Mouse (Mus musculus) neural tube, embryonic 10.5 days (tissue): Measurements from ENCODE around the gene Tead3.
A peak's percentile ranks its signal among the peaks of the same experiment; 100 is the strongest.
"Not testable (repeated sequence)": the region's sequence is repeated elsewhere in the genome, so short reads cannot be mapped to it uniquely, and the experiment has no call there.

Experiments
- DNase-seq: peaks from one replicate; pipeline ENCODE4 v3.0.0-alpha.2; 2017; ENCODE audit warnings: low spot score; ENCODE audit errors: extremely low spot score

Tead3 gene

DNA sequence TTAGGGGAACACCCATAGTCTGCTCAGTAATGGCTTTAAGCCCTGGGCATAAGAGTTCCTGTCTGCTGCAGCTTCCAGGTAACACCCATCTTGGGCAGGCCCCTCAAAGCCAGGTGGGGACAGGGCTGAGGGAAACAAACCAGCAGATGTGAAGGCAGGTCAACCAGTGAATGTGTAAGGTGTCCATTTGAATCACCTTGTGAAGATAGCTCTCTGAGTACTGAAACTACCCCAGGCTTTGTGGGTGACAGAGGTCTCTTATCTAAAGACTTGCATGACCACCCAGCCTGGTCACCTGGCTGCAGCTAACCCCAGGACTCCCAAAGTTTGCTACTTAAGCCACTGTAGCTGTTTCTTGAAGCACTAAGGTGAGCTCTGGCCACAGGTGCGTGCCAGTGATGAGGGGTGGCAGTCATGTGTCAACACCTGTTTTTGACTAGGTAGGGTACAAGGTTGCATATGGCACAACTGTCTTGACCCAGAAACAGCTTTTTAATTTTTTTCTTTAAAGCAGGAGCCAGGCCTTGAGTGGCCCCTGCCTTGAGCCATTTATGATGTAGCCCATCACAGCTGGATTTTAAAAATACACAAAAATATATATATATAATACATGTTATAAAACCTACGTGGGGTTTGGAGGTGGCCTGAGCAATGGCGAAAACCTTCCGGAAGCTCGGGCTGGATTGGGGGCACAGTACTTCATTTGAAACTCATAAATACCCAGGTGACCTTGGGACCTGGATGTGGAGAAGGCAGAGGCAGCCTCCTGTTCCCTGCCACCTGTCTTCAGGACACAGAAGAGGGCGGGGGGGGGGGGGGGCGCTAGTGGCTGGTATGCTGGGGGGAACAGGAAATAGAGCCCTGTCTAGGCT, 19.1 kb downstream of the Tead3 start:
- DNase-seq: no peak

DNA sequence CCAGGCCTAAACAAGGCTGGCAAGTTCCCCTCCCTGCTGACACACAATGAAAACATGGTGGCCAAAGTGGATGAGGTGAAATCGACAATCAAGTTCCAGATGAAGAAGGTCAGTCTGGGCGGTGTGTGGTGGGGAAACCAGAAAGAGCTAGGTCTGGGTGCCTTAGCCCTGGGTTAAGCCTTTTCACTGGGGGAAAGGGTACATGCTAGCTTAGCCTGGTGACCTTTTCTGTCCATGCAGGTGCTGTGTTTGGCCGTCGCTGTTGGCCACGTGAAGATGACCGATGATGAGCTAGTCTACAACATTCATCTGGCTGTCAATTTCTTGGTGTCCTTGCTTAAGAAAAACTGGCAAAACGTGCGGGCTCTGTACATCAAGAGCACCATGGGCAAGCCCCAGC, 20.0 kb downstream of the Tead3 start:
- DNase-seq: not testable (repeated sequence)

DNA sequence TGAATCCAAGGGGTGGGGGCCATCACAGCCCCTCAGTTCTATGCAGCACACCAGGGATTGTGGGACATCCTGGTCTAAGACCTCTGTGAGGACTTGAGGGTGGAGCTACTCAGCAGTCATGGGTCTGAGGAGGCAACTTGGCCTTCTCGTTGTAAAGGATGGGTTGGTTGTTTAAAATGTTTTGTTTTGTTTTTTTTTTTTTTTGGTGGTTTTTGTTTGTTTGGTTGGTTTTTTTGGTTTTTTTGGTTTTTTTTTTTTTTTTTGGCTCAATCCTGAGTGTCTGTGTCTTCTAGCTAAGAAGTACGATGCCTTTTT, 20.4 kb downstream of the Tead3 start:
- no peak for DNase-seq

DNA sequence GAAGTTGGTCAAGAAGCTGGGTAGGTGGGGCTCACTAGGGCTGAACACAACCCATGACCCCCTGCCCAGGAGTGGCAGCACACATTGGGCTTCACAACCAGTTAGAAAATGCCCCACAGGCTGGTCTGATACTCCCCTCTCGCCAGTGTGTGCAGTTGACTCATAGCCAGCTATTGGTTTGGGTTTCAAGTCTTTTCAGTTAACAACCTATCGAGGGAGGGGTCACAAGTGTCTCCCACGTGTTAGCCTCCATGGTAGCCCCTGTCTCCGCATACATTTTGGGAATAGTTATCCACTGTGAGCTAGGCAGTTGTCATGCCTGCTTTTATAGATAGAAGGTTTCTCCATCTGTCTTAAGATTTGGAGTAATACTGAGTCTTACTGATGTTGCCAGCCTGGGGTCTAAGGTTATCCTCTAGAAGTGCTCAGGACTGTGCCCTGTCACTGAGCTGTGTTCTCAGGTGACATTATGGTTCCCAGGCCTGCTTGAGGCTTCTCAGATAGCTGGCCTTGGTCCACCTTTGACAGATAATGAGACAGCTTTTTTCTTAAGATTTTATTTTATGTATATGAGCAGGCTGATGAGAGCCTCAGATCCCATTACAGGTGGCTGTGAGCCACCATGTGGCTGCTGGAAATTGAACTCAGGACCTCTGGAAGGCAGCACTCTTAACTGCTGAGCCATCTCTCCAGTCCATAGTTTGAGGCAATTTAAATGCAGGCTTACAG, 20.9 kb downstream of the Tead3 start:
- DNase-seq: no peak

DNA sequence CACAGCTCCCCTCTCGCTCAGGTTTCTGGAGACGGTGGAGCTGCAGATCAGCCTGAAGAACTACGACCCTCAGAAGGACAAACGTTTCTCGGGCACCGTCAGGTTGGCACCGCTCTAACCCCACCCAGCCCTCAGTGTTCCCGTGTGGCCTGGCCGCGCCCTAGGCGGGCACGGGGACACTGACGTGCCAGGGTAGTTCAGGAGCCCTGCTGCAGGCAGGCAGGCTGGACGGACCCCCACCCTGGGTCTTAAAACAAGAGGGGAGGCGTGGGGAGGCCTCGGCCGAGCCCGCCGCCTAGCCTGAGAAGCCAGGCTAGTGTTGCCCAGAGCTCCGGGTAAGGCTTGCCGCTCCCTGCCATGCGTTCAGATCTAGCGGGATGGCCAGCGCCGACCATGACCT, 21.7 kb downstream of the Tead3 start:
- peak; percentile 51 for DNase-seq

DNA sequence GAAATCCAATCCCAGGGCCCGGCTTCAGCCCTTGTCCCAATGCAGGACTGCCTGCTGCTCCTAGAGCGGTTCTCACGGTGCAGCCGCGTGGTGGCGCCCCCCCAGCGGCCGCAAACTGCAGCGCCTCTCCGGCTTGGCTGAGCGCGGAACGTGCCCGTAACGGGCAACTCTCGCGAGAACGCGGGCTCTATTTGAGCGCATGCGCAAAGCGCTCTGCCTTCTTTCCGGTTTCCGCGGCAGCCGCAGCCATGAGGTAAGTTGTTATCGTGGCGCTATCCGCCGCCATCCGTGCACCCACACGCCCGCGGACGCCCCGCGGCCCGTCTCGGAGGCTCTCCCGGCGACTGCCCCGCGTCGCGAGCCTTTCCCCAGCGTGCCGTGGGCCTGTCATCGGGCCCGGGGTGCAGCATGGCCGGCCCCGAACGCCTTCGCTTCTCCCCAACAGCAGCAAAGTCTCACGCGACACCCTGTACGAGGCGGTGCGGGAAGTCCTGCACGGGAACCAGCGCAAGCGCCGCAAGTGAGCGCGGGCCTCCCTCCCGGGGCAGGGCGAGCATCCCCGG, 22.2 kb downstream of the Tead3 start, which contains the start of gene Rpl10a:
TSS of gene Rpl10a (plus strand) at position 106 of the 563 bp plus-strand sequence.
- DNase-seq: peak; percentile 99

DNA sequence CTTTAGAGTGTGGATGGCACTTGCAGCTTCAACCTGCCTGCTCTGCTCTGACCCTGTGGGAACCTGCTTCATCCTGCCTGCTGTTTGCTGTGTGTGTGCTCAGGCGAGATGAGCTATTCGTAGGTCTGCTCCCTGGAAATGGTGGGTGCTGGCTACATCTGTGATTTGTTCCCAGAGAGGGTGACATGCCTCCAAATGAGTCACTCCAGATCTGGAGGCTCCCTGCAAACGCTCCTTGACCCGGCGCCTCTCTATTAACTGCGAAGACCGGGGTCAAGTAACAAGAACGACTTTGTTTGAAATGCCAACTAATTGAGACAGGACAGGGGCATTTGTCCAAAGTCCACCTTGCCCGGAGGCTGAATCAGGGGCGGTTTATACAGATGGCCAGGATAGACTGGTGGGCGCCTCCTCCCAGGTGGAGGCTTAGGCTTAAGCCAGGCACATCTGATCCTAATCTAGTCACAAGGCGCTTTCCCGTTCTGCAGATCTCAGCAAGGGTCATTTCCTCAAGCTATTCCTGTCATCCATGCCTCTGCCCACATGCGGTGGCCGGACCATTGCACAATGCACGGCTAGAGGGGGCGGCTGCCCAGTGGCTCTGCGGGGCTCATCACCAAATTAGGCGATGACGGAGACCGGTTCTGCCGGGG, 22.8 kb downstream of the Tead3 start:
- DNase-seq: no peak

DNA sequence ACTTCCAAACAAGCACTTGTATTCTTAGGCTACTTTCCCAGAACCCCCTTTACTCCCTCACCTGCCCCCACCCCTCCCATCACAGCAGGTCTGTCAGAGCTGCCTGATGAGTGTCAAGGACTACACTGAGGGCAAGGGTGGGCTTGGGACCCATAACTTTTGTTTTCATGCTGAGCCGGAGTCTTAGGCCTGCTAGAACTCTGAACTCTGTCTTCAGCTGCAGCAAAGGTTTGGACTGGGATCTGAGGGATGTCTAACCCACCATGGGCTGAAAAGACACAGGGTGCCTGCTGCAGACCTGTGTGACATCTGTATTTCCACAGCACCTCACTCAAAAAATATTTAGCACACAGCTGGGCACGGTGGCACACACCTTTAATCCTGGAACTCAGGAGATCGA, 23.7 kb downstream of the Tead3 start:
- DNase-seq: no peak

DNA sequence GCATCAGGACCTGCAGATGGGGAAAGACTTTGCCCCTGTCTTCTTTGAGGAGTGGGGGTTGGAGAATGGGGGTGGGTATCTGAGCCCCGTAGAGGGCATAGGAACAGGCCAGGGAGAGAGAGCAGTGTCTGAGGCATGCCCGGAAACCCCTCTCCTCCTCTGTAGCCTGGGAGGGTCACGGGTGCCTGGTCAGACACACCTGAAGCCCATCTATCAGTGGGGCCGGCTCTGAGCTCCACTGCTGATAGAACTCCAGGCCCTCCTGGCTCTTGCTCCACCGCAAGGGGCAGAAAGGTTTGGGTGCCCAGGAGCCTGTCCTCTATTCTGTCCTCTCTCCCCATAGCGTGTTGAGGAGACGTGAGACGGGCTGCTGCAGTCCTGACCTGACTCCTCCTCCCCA, 24.9 kb downstream of the Tead3 start:
- DNase-seq: no peak

DNA sequence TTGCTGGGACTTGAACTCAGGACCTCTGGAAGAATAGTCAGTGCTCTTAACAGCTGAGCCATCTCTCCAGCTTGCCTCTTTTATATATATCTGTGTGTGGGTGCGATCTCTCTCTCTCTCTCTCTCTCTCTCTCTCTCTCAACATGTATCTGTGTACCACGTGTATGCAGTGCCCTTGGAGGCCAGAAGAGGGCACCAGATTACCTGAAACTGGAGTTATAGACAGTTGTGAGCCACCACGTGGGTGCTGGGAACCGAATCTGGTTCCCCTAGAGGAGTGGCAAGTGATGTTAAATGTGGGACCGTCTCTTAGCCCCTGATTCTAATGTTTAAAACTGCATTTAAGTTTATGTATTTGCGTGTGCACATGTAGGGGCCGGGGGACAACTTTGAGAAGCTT, 26.2 kb downstream of the Tead3 start:
- not testable (repeated sequence) for DNase-seq

DNA sequence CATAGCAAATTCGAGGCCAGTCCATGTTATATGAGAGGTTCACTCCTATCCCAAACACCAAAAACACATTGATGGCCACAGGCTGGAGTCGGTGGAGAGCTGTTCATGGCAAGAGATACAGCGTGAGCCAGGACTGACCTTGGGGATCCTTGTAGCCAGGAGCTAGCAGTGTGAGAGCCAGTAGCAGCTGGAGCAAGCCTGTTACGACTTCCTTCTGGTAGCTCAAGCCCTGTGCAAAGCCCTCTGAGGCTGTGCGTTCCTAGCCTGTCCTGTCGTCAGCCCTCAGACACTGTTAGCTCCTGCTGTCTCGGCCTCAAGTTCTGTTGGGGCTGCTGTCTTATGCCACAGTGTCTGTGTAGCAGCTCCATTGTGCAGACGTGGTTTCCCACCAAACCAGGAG, 26.8 kb downstream of the Tead3 start:
- DNase-seq: no peak

DNA sequence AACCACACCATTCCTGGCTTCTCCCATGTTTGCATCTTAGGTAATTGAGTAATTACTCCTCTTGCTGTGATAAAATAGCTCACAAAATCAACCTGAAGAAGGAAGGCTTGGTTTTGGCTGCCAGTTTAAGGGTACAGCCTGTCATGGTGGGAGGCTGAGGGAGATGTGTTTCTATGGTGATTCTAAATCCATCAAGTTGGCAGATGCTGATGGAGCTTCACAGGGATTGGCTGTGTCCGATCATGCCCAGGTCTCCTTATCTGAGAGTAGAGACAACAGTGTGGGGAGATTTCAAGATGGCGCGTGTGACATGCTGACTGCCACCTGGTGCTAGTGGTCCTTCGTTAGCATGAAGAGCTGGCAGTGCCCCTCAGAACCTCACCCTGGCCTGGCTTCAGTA, 28.9 kb downstream of the Tead3 start:
- DNase-seq: no peak

DNA sequence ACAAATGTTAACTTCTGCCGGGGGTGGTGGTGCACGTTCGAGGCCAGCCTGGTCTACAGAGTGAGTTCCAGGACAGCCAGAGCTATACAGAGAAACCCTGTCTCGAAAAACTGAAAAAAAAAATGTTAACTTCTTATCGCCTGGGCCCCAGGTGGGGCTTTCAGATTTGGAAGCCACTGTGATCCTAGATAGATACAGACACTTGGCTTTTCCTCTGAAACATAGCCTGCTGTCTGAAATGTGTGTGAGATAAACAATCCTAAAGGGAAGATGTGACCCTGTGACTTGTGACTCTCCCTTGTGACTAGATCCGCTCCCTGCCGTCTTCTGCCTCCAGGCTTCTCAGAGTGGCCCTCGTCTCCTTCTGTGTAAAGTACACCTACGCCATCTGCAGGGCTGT, 32.9 kb downstream of the Tead3 start:
- DNase-seq: no peak

DNA sequence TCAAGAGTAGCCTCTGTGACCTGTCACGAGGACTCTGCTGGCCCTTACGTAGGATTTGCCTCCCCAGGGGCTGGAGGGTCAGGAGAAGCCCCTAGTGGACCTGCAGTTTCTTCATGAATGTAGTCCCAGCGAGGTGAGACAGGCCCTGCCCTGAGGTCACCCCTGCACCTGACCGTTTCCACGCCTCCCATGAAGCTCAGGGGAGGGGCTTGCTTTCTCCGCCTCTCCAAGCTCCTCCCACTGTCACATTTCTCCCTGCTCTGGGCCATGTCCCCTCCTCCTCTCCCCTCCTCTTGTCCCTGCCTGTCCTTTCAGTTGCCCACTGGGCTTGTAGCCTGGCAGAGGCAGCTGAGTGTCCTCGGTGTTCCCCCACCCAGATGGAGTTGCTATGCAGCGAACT, 33.5 kb downstream of the Tead3 start:
- DNase-seq: no peak

DNA sequence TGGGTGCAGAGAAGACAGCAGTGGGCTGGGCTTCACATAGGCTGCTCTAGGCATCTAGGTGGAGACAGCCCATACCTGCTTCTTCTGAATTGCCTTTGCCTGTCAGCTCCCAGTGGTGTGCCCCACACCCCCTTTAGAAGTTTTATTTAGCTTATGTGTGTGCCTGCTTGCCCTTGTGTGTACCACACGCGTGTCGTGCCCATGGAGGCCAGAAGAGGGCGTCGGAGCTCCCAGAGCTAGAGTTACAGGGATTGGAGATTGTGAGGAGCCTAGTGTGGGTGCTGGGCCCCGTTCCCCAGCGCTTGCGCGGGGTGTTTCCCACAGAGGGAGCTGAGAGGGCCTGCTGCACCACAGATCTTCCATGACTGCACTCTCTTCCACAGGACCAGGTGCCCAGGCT, 34.1 kb downstream of the Tead3 start:
- no peak for DNase-seq

DNA sequence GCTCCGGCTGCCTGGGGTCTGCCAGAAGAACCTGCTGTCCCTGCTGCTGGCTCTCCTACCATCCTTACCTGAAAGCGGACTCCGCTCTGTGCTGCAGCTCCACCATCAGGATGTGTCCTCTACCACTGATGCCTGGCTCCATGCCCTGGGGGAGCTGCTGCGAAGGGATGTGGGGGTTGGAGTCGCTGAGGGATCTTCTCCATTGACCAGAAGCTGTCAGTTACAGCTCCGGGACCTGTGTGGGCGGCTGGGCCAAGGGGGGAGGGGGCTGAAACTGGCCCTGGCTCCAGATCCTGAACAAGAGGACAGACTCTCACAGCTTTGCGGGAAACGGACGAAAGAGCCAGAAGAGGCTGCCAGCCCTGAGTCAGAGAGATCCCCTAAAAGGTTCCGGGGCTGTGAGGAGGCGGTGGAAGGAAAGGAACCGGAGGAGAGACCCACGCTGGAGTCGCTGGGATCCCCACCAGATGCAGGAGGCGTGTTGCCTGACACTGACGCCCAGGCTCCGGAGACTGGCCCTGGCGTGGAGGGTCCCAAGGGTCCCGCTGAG, 34.9 kb downstream of the Tead3 start:
- no peak for DNase-seq

DNA sequence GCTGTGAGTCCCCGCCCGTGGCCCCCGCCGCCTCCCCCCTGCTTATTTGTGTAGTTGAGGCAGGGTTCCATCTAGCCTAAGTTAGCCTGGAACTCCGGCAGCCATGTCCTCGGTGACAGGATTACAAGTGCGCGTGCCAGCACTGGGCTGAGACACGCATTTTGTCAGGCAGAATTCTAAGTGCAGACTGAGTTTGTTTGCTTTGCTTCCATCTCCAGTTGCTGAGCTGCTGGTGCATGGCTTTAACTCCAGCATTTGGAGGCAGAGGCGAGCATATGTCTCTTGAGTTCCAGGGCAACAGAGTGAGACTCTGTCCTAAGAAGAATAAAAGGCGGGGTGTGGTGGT, 36.8 kb downstream of the Tead3 start:
- DNase-seq: no peak

DNA sequence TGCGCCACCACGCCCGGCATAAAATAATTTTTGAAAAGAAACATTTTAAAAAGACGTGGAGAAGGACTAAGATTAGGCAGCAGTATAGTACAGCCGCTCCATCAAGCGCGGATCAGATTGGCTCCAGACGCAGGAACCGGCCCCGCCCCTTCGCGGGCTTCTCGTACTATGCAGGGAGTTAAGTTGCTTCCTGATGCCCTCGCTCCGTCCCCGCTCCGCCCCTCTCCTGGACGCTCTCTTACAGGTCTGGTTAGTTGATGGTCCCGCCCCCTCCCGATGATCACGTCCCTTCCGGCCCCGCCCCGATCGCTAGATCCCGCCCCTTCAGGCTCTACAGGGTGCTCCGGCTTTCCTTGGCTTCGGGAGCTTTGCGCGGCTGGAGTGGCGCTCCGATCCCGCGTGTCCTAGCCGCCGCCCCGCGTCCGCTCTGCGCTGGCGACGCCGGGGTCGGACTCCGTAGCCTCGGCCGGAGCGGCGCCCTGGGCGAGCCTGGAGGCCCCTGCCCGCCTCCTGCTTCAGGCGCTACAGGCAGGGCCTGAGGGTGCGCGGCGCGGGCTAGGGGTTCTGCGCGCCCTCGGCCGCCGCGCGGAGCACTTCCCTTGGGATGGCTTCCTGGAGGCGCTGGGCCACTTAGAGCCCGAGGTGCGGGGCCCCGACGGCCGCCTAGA, 37.3 kb downstream of the Tead3 start, which contains the start of gene Fance:
TSS of gene Fance (plus strand) at position 308 of the 668 bp plus-strand sequence.
- DNase-seq: peak; percentile 98

DNA sequence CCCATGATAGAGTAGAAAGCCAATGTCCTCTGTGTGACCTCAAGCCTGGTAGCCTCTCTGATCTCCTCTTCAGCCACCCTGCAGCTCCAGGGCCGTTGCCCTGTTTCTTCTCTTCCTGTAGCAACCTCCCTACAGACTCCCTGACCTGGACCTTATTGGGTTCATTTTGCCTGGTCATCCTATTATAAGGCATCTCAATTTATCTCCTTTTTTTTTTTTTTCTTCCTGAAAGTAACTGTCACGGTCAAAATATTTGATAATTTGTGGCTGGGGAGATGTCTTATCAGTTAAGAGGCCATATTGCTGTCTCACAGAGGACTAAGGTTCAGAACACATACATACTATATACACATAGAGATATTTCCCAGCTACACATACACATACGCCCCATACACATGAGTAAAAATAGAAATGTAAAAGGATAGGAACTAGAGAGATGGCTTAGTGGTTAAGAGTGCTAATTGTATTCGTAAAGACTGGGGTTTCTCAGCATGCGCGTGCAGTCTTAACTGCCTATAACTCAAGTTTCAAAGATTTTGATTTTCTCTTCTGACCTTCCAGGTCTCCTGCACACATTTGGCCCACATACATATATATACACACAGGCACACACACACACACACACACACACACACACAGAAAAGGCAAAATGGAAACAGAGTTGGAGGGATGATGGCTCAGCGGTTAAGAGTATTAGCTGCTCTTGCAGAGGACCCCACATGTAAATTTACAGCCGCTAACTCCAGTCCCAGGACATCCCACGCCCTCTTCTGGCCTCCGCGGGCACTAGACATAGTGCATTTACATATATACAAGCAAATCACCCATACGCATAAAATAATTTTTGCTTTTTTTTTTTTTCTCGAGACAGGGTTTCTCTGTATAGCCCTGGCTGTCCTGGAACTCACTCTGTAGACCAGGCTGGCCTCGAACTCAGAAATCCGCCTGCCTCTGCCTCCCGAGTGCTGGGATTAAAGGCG, 38.1 kb downstream of the Tead3 start:
- peak; percentile 42 for DNase-seq
